Mouse (Mus musculus): ENCODE data around the gene Wdr70.

Wdr70 gene

DNA sequence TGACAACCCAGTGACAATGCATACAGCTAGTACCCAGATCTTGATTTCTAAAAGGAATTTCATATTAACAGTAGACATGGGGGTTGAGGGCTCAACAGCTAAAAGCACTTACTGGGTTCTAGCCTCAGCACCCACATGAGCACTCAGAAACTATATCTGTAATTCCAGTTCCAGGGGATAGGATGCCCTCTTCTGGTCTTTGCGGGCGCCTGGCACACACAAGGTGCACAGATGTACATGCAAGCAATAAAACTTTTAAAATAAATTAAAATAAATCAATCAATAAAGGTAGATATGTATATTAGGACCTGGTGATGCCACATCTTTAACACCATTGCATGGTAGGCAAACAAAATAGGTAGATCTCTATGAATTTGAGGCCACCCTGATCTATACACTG lies 71.5 kb downstream of the Wdr70 start:
- DNase-seq = no peak

DNA sequence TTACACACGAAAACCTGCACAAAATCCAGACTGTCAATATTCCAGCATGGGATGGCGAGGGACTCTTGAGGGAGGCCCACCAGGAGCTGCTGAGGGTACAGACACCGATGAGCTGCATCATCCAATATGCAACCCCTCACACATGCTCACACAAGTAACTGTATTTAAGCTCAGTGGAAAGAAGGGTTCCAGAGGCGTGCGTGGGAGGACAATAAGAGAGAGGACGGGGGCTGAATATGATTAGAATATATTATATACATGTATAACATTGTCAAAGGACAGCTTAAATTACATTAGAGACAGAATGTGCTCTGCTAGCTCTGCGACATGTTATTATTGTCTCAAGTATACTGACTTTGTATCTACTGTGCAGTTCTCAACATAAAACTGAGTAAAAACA lies 87.6 kb downstream of the Wdr70 start:
- no peak for DNase-seq

DNA sequence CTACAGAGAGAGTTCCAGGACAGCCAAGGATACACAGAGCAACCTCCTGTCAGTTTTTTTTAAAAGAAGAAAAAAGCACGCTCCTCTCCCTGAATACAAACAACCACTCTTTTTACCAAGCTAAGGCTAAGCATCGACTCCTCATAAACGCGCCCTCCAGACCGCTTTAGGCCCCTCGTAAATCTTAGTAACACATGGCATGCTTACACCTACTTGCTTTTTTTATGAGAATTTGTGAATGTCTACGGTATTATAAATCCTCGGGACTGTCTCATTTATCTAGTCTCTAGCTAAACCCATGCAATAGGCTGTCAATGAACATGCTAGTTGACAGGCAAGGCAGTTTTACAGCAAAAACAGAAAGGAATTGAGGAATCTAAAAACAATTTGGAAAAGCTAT lies 91.6 kb downstream of the Wdr70 start:
- no peak for DNase-seq

DNA sequence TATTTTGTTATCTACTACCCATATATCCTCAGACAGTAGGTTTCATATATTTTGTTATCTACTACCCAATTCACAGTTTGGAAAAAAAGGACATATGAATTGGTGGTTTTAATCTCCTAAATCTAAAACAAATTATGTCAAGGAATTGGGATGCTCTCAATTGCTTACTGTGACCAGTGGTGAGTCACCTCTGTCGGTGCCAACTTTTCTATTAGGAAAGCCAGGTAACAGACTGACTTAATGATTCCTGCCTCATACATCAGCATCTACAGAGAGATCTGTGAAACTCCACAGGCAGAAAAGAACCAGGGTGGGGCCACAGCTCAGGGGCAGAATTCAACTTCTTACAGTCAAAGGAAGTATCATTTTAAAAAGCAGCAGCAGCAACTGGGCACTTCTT lies 93.0 kb downstream of the Wdr70 start:
- no peak for DNase-seq

DNA sequence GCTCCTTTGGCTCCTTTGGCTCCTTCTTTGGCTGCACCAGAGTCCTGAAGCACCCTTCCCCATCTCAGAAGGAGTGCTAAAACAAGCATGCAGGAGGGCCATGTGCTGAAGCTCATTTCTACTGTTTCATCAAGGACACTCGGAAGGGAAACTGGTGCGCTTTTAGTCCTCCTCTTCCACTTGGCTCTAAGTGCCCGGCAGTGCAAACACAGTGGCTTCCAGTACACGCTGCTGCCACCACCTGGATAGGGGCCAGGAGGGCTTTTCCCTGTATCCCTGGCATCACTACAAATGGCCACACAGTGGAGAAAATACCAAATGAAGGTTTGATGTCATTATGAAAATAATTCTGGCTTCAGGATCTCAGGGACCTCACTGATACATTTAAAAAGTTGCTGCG lies 93.5 kb downstream of the Wdr70 start:
- DNase-seq = no peak

DNA sequence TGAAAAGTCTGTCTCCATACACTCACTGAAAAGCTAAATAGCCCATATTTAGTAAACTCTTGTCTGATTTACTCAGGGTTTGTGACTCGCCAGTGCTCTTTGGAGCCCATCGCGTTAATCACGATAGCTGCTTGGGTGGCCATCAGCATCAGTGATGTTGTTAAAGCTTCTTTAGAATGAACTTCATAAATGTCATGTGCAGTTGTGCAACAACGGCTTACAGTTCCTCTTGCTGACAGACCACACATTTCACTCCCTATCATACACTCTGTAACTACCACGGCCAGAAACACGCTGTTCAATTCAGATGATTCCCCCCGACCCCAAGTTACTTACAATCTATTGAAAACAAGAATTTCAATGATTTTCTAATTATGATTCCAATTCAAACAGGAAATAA lies 95.2 kb downstream of the Wdr70 start:
- no peak for DNase-seq

DNA sequence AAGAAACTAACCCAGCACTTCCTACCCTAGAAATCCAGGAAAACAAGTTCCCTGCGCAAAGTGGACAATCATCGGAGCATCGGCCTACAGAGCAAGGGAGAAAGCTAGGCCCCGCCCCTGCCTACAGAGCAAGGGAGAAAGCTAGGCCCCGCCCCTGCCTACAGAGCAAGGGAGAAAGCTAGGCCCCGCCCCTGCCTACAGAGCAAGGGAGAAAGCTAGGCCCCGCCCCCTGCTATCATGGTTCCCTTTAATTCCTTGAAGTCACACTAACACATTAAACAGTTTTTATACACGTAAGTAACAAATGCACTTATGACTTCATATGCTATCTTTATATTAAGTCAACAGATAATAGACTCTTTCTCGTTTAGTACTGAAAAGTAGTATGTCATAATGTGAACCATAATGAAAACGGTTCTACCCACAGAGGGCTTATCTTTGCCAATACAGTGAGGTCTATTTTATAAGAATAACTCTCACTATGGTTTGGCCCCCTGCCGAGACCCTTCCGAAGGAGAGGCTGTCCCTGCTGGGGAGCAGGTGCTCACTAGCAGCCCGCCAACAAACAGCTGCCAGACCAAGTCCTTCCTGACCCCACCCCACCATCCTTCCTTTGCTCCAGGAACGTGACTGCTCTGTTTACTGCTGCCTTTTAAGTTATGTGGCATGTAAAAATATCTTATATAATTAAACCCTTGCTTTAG lies 100.0 kb downstream of the Wdr70 start:
- DNase-seq = peak; percentile 91

DNA sequence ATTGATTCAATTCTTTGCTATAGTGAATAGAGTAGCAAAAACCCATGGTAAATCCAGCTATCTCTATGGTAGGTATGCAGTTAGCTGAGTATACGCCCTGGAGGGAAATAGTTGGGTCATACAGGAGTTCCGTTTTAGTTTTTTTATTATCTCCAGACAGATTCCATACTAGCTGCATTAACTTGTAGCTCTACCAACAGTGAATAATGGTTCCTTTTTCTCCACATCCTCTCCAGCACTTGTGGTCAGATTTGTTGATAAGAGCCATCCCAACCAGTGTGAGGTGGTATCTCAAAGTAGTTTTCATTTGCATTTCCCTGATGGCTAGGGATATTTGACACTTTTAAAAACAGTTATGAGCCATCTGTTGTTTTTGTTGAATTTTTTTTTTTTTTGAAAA lies 100.9 kb downstream of the Wdr70 start:
- DNase-seq = no peak

DNA sequence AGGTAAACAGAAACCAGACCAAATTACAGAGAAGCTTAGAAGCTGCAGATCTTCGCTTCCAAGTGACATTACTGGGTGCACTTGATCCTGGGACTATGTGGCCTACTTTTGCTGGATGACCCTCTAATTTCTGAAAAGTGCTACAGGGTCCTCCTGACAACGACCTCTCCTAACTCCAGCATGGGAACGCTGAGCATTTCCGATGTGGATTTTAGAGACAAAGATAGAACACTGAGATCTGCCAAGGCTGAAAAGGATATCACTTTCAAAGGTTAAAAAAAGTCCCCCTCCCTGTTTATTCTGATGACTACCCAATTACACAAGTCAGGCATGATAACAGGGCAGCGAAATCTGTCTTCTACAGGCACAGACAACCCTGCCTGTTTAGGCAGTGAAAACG lies 105.3 kb downstream of the Wdr70 start:
- DNase-seq = no peak

DNA sequence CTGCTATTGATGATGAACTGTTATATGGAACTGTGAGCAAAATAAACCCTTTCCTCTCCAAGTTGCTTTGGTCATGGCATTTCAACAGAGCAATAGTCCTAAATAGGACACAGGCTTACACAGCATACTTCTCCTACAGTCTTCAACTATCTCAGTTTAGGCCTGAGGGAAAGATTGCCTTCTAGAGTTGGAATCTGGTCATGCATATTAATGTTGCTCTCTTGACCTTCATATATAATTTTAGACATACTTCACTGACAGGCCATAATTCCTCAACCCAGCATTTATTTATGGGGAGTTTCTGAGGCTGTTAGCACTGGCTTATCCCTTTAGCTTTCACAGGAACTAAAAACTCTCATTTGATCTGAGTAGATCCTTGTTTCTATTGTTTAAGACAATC lies 108.9 kb downstream of the Wdr70 start:
- no peak for DNase-seq

DNA sequence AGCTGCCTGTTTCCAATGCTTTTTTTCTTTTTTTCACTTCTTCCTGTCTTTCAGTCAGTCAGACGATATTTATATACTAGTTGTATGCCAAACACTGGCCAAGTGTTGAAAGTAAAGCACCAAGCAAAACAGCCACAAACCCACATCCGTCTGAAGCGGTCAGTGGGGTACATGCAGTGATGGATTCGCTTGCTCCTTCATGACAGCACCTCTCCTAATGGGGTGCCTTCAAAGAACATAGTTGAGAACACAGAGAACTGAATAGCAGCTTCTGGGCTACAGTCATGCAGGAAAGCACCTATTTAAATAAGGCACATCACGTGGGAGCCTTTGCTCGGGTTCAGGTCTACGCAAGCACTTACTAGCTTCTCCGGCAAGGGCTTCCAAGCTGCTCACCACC lies 111.6 kb downstream of the Wdr70 start:
- DNase-seq = no peak

DNA sequence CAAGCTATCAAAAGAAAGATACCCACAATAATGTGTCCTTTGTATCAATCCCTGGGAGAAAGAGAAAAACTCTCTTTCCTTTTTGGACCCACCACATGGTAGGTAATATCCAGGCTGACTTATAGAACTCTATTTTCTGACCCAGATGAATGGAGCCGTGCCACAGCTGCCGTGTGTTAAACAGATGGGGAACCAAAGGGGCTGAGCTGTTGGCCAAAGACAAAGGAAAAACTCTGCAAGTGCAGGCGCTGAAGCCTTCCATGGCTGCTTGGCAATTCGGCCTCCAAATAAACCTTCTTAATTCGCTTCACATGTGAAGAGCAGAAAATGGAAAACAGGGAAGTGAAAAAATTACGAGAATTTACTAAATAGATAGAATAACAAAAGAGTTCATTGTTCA lies 112.7 kb downstream of the Wdr70 start:
- no peak for DNase-seq

DNA sequence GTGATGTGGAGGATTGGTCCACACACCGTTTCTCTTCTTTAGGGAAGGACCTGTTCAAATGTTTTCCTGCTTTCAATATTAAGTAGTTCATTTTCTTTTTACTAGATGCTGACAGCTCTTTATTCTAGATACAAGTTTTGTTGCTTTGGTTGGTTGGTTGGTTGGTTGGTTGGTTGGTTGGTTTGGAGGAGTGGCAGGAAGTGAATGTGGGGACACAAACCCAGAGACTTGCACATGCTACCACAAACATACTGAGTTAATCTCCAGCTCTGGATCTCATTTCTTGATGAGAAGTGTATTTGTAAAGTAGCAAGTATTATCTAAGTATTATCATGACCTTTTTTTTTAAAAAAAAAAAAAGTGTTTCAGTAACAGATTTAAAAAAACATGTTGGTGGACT lies 120.4 kb downstream of the Wdr70 start:
- no peak for DNase-seq

DNA sequence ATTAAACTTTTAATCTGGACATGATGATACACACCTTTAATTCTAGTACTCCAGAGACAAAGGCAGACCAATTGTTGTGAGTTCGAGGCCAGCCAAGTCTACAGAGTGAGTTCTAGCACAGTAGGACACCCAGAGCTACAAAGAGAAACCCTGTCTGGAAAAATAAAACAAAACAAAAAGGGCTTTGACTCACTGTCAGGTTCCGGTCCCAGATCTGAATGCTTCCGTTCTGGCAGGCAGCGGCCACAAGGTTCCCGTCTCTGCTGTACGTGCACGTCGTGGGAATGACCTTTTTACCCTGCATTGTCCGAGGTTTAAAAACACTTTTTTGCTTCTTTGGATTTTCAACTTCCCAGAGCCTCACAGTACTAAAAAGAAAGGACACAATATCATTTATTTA lies 122.2 kb downstream of the Wdr70 start:
- no peak for DNase-seq

DNA sequence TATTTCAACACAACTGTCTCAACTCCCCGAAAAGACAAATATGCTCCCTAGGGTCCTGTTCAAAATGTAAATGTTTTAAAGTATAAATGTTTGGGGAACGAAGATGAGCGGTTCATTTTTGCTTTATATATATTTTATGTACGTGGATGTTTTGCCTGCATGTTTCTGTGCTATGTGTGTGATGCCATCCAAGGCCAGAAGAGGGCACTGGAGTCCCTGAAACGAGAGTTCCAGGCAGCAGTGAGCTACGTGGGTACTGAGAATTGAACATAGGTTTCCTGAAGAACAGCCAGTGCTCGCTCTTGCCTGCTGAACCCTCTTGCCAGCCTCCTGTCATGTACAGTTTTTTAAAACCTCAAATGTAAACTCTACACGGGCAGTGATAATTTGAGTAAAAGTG lies 124.6 kb downstream of the Wdr70 start:
- DNase-seq = no peak

DNA sequence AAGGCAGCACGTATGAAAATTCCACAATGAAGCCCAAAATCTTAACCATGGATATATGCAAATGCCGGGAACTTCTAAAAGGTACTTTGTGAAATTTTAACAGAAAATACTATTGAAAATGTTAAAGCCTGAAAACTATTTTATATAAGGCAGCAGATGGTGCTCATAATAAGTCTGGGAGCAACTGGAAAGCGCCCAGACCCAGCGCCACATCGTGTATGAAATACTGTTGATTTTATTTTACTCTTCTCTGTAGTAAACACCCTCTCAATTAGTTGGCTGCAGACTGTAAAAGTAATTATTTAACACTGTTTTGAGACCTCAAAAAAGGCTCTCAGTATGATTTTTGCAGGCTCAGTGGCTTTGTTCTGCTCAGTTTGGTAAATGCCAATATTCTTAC lies 126.5 kb downstream of the Wdr70 start:
- no peak for DNase-seq

DNA sequence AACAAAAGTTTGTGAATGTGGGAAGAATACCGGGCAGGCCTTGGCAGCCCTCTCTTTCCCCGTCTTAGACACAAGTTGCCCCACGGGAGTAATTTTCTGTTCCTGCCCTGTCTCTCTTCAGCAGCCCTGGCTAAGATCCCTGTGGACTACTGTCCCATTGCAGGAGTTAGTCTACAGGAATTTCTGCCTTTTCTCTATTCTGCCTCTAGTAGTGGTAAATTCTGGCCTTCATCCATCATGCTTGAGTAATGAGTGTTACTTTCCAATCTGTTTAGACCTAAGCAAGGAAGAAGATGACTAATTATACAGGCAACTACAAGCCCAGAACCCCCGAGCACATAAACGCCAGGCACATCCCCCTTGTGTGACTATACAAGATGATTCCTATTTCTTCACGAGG lies 136.2 kb downstream of the Wdr70 start:
- no peak for DNase-seq

DNA sequence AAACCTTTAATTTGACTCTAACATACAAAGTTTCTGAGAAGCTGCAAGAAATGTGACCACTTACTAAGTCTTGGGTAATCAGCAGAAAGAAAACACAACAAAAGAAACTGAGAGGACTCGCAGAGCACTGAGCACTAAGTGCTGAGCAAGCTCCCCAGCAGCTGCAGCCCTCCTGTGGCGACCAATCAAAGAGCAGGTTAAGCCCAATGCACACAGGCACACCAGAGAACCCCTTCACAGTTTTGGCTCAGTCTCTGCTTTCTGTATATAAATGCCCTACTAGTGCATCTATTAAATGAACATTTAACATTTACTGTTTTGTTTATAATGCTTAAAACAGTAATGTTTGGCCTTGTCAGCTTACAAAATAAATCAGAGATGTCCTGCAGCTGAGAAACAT lies 137.5 kb downstream of the Wdr70 start:
- DNase-seq = no peak

DNA sequence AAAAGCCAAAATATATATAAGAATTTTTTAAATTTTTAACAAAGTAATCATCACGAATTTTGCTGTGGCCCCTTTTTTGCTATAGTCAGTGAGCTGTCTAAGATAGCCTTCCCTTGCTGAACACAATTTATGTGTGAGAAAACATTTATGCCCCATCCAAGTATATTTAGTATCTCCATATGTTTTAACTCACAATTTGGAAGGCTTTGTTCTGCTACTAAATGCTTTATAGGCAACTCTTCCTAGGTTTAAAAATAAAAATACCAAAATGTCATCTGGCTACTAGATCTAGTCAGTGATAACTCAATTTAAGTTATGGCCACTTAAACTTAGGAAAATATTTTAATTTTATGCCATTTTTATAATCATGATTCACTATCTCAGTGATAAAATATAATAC lies 142.1 kb downstream of the Wdr70 start:
- DNase-seq = no peak

DNA sequence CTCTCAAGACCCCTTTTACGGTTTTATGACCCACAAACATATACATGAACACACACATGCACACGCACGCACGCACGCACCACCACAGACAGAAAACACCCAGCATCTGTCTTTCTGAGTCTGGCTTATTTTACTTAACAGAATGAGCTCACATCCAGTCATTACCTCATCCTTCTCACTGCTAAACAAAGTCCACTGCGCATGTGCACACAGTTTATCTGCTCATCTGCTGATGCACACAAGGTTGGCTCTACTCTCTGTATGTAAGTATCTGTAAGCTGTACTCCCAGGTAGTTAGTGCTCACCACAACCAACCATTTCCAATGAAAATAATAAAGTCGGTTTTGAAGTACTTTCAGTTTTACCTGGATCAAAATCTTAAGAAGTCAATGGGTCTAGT lies 148.4 kb downstream of the Wdr70 start:
- no peak for DNase-seq

DNA sequence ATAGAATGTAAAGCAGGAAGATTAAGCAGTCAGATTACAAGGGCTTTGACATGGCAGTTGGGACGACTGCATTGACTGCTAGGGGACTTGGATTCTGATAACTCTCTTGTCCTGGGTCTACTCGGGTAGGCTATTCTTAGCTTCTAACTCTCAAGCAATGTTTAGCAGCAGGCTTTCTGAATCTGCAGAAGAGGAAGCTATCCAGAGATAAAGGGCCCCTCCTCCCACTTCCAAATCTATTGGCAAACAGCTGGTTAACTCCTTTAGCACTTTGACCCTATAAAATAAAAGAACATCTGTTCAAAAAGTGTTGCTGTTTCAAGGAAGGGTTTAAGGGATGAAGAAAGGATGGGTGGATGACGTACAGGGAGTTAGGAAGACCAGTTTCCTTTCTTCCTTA lies 157.3 kb downstream of the Wdr70 start:
- DNase-seq = no peak

DNA sequence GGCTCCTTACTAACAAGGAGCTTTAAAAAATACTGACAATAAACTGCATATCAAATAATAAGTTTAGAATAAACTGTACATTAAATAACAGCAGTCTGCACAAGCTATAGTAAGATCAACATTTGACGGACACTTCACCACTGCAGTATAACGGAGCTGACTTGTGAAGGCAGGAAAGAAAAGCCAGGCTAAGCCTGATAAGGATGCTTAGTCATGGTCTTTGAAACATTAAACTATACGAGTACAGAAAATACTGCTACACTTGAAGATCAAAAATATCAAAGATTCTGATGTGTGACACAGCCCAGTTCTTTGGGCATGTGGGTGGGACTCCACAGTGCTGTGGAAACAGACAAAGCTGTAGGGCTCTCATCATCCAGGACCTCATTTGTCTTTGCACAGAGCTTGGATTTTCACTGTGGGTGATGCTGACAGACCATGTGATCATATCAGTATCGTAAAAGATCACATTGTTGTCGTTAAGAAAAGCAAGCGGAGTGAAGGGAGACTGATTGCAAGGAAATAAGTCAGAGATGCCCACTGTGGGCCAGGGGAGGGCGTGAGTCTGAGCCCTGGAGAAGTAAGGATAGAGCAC lies 163.3 kb downstream of the Wdr70 start:
- peak; percentile 49 for DNase-seq

DNA sequence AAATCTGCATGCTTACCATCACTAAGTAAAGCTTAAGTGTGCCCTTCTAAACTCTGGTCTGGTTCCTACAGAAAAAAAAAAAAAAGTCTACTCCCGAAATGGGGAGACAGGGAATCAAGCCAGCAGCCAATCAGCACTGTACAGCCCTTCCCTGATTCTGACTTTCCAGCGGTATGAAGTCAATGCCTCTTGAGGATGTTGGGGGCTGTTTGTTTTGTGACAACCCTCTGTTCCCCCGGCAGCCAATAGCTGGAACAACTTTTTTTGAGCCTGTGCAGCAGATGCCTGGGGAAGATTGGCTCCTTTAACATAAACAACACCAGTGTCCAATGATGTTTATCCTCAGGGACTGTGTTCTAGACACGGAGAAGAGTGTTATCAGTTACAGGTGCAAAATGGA lies 164.4 kb downstream of the Wdr70 start:
- peak; percentile 88 for DNase-seq

DNA sequence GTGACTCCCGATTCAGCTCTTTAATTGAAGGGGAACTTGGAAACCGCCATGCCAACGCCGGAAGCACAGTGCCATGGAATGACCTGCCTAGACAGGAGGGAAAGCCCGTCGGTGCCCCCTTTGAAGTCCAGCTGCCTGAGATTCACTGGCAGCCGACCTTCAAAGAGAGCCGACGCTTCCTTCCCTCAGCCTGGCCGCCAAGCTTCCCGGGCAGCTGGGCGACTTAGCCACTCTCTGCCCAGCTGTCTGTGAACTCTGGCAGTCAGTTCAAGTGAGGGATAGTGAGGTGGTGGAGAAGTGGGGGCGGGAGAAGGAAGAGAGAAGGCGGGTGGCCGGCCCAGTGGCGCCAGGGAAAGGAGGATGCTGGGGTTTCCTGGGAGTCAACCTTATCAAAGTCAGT lies 164.9 kb downstream of the Wdr70 start:
- DNase-seq = peak; percentile 92

DNA sequence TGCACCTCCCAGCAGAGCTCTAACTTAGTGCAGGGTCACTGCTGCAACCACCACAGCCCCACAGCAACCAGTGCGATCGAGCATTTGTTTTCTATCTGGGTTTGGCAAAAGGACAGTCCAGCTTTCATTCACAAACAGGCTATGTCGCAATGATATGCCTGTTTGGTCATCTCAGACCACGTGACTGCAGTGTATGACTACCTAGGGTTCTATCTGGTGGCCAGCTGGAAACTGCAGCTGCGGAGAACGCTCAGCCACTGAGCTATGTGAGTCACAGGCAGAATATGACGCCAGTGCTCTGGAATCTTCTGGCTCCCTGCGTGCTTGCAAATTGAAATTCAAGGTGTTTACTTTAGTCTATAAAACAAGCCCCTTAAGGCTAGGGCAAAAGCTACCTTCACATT lies 167.4 kb downstream of the Wdr70 start:
- peak; percentile 99 for DNase-seq
